Mouse (Mus musculus): ENCODE data around the gene Tas2r113.
"Not testable (repeated sequence)": the region's sequence is repeated elsewhere in the genome, so short reads cannot be mapped to it uniquely, and the experiment has no call there.

DNA sequence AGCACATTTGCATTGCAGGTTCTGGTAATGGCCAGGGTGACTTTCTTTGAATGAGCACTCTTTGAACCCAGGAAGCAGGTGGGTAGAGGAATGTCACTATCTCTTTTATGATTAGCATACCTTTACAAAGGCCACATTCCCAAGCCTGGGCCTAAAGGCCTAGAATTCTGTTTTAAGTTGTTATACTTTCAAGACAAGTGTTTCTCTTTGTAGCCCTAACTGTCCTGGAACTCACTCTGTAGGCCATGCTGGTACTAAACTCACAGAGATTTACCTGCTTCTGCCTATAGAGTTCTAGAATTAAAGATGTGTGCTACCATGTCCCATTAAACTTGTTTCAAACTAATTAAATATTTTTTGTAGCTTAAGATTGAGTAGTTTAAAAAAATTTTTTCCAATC is 48.6 kb downstream of the Tas2r113 start:
- not testable (repeated sequence) for TF ChIP-seq CTCF (IDR thresholded peaks at IDR 0.05; ENCODE audit: low read depth, low read length); GATA1 (IDR thresholded peaks at IDR 0.05; ENCODE audit: borderline replicate concordance, low read length)
